Mouse (Mus musculus) right cerebral cortex, postnatal 10 days (tissue): ENCODE data around the gene Casz1.

Source experiments
- DNase-seq, 2 experiments: peaks; one replicate each; pipeline ENCODE4 v3.0.0; 2021; ENCODE audit warnings: low spot score in 2 of 2

The Casz1 gene

GRCm38 (mm10) chr4:148804137-148804779 lies at the start of gene Casz1:
Gene Casz1 (plus strand): TSS chr4:148804429.
- DNase-seq = peak; percentile 91 to 92

GRCm38 (mm10) chr4:148758863-148759262 lies 45.4 kb upstream of the Casz1 start:
- no peak for DNase-seq

- no peak for DNase-seq
These were observed 44.1 kb upstream of the Casz1 start for GRCm38 (mm10) chr4:148760152-148760551.

GRCm38 (mm10) chr4:148766021-148766775 lies 38.0 kb upstream of the Casz1 start:
- no peak for DNase-seq

- no peak for DNase-seq
These were observed 36.4 kb upstream of the Casz1 start for GRCm38 (mm10) chr4:148767655-148768305.

- no peak for DNase-seq
These were observed 35.6 kb upstream of the Casz1 start for GRCm38 (mm10) chr4:148768649-148769048.

- no peak for DNase-seq
These were observed 33.4 kb upstream of the Casz1 start for GRCm38 (mm10) chr4:148770582-148771408.

- DNase-seq = no peak
These were observed 32.8 kb upstream of the Casz1 start for GRCm38 (mm10) chr4:148771409-148771929.

- no peak for DNase-seq
These were observed 31.6 kb upstream of the Casz1 start for GRCm38 (mm10) chr4:148772658-148773057.

GRCm38 (mm10) chr4:148774036-148774435 lies 30.2 kb upstream of the Casz1 start:
- no peak for DNase-seq

GRCm38 (mm10) chr4:148775476-148776269 lies 28.6 kb upstream of the Casz1 start:
- DNase-seq = no peak

- no peak for DNase-seq
These were observed 24.1 kb upstream of the Casz1 start for GRCm38 (mm10) chr4:148780097-148780621.

- DNase-seq = peak; percentile 50 to 64
These were observed 22.7 kb upstream of the Casz1 start for GRCm38 (mm10) chr4:148781516-148781915.

- DNase-seq = no peak
These were observed 21.3 kb upstream of the Casz1 start for GRCm38 (mm10) chr4:148782880-148783279.

- no peak for DNase-seq
These were observed 20.5 kb upstream of the Casz1 start for GRCm38 (mm10) chr4:148783760-148784159.

- no peak for DNase-seq
These were observed 19.1 kb upstream of the Casz1 start for GRCm38 (mm10) chr4:148785053-148785567.

GRCm38 (mm10) chr4:148785995-148786394 lies 18.2 kb upstream of the Casz1 start:
- no peak for DNase-seq

- no peak for DNase-seq
These were observed 13.3 kb upstream of the Casz1 start for GRCm38 (mm10) chr4:148790940-148791339.

- no peak for DNase-seq
These were observed 9.2 kb upstream of the Casz1 start for GRCm38 (mm10) chr4:148795038-148795437.
